Mouse (Mus musculus) lung, postnatal 25 days (tissue): ENCODE results near the gene Enpp7.

Experiments used
- DNase-seq: peaks from one replicate; pipeline ENCODE4 v3.0.0; 2022; ENCODE audit warnings: low spot score

Enpp7 gene

GRCm38 (mm10) chr11:119035686-119036165 is 47.7 kb downstream of the Enpp7 start:
- no peak for DNase-seq

- DNase-seq = no peak
Measured at GRCm38 (mm10) chr11:119036447-119036846, 48.5 kb downstream of the Enpp7 start.

DNA sequence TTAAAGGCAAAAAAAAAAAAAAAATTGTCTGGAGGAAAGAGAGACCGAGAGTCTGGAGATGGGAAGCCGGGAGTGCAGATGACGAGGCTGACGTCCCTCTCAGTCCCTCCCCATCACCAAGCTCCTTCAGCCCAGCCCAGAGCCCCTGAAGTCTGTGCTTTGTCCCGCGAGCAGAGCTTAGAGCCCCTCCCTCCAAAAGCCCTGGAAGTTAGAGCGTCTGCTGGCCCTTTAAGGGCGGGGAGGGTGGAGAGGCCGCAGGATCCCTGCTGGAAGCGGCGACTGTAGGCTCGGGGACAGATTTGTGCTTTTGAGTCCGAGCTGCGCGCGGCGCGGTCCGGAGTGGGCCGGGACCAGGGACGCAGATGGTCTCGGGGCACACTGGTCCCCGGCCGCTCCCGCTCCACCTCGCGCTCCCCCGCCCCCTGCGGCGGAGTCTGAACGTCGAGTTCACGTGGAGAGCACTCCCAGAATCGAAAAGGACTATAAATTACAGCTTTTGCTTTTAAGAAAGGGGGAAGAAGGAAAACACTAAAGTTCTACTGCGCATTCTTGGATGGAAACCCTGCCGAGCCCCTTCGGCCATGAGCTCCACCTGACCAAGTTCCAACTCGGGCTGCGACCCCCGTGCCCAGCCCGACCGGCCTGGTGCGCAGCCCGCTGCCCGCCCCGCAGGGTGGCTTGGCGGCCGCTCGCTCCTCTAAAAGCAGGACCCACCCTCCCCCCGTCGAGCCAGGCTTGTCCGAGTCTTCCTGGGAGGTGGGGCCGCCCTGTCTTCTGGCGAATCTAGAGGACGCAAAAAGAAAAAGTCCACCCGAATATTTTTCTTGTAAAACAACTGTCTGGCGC is 49.2 kb downstream of the Enpp7 start:
- DNase-seq = no peak

GRCm38 (mm10) chr11:119037780-119038401 is 49.9 kb downstream of the Enpp7 start:
- DNase-seq = no peak

DNA sequence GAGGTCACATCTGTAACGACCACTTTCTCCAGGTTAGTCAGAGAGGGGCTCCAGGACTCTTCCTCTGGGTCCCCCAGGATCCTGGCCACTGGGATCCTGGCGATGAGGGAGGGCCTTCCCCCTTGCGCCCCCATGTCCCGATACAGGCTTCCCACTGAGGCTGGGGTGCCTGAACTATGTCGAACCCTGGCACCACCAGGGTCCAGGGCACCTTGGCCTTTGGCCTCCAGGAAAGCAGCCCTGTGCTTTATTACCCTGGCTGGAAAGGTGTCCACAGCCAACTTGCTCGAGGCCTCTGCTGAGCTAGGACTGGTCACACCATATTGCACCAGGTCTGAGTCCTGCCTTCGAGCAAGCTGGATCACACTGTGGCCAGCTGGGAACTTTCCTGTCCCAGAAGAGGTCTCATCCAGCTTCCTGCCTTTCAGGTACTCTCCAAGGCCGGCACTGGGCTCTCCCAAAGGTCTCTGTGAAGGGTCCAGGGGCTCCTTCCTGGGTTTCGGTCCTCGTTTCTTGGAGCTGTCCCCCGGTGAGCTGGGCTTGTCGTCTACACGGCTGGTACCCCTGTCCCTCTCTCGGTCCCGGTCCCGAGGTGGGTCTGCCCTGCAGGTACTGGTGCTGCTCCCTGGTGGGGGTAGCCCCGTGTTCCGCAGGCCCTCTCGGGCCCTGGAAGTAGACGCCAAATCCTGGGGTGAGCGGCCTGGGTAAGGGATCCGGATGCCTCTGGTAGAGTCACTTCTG is 50.9 kb downstream of the Enpp7 start:
- no peak for DNase-seq

- DNase-seq = no peak
Measured at GRCm38 (mm10) chr11:119039732-119040512, 51.9 kb downstream of the Enpp7 start.

DNA sequence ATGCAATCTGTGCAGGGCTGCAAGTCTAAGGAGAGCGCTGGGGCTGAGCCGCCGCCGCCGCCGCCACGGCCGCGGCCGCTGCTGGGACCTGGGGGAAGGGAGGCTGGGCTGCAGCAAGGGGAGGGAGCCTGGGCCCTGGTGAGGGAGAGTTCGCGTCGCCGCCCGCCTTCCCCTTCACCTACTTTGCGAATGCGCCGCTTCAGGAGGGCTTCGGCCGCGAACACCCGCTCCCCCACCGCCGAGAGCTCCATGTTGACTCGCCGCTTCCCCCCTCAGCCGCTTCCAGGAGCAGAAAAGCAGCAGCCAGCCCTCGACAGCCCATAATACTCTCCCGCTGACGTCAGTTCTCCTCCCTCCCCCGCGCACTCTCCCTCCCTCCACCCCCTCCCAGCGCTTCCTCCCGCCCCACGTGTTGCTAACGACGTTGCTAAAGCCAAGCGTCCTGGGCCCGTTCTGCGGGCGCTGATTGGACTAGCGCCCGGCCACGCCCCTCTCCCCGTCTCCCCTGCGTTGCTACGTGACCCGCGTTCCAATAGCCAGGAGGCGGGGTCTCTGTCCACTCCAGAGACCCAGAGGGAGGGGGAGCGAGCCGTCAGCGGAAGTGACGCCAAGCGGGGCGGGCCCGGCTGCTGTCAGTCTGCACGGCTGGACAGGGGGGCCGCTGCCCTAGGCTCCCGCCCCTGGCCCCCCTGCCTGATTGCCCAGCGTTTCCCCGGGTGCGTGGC is 52.8 kb downstream of the Enpp7 start, which contains the start of gene Cbx8:
TSS of gene Cbx8 (minus strand) at position 370 of the 725 bp plus-strand sequence.
- peak; percentile 99 for DNase-seq

DNA sequence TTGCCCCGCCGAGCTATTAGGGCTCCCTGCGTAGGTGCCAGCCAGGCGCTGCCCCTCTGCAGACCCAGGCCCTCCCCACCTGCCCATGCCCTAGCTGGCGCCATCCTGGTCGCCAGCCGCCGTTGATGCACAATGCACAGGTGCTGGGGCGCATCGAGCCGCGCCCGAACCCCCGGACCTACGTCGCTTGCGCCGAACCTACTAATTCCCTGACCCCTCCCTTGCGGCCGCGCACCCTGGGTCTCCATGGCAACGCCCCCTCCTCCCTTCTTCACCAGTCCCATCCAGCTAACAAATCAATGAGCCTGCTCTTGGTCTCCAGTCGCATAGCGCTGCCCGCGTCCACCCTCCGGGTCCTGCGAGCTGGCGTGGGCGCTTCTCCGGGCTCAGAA is 53.3 kb downstream of the Enpp7 start:
- DNase-seq = no peak

- DNase-seq = no peak
Measured at GRCm38 (mm10) chr11:119041750-119042465, 53.9 kb downstream of the Enpp7 start.
